Mouse (Mus musculus) heart, adult 8-10 months (tissue): ENCODE data around the gene Stard8. TPM values are rescaled to one million over a fixed set of nuclear protein-coding genes. Genes with fewer than 3 reads are reported as not detected.

Experiments used
- total RNA-seq, 4 experiments: library from RNA; stranded (reverse); gene quantifications; 2 replicates each; pipeline ENCODE4 v1.2.4; 2022

The Stard8 gene
- total RNA-seq, 4 experiments from 2014 or later: 26.1 to 28.2 (median 26.4) TPM

Other genes starting within 250 kb of the Stard8 start
- 1 to 10 TPM; 4.8 to 6.0 (median 5.3) TPM for gene Ophn1, start 112.2 kb upstream of the Stard8 start, total RNA-seq
- 10 to 100 TPM; 17.3 to 21.6 (median 19.3) TPM for gene Yipf6, start 66.9 kb upstream of the Stard8 start, total RNA-seq
- gene Efnb1, start 132.9 kb downstream of the Stard8 start, total RNA-seq: 10 to 100 TPM; 15.8 to 18.7 (median 16.4) TPM